Mouse (Mus musculus) stomach, postnatal 0 days (tissue): ENCODE measurements around the gene Ptpn6.

ENCODE experiments used
- CTCF ChIP-seq: IDR thresholded peaks from 2 replicates; pipeline ENCODE4 v1.5.1; 2016; ENCODE audit warnings: antibody characterized with exemption, low read depth, mild to moderate bottlenecking, moderate library complexity
- EP300 ChIP-seq: optimal IDR thresholded peaks from 2 replicates; pipeline ENCODE3; 2016; ENCODE audit warnings: antibody characterized with exemption

DNA sequence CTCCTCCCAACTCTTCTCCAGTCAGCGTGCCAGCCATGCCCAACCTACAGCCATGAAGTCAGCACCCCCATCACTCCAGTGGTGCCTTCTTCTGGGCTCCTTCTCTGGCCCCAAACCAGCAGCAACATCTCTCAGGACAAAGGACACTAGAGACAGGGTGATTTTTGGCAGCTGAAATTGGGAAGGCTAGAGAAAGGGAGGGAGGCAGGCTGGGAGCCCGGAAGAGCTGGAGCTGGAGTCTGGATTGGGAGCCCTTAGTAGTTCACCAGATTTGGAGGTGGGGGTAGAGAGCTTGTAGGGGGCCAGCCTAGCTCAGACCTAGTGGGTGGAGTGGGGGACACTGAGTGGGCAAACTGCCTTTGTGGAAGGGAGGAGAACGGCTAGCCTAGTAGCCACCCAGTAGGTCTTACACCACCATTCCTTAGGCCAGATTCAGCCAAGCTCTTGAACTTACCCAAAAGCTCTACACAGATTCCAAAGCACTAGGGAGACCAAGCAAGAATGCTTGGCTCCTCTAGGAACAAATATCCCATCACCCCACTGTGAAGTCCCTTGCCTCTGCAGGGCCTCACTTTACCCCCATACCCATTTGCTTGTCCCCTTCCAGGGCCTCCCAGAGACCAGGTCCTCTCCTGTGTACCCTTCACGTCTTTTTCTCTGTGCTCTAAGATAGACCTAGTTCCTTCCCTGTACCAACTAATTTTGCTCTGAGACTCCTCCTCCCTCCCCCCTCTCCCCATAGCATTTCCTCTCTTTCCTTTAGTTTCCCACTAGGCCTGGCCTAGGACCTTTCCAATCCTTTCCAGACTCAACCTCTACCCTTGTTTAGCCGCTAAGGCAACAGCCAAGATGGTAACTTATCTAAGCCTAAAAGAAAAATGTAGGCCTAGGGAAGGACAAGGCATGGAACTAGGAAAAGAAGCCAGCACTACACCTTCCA, 19.7 kb upstream of the Ptpn6 start:
- TF ChIP-seq EP300 = no peak
- no peak for TF ChIP-seq CTCF
